Mouse (Mus musculus) embryonic fibroblast, embryonic 13.5 days (primary cell): Measurements from ENCODE around the gene Dnajc16.

Experiments used
- CTCF ChIP-seq: IDR thresholded peaks from 2 replicates; pipeline ENCODE4 v1.5.1; 2011; ENCODE audit warnings: mild to moderate bottlenecking, control low read depth, low read length, moderate library complexity, borderline replicate concordance; ENCODE audit not compliant: insufficient read depth
- POLR2A ChIP-seq: IDR thresholded peaks from 2 replicates; pipeline ENCODE4 v1.6.1; 2011; ENCODE audit warnings: low read depth, mild to moderate bottlenecking, control low read depth, low read length, moderate library complexity

DNA sequence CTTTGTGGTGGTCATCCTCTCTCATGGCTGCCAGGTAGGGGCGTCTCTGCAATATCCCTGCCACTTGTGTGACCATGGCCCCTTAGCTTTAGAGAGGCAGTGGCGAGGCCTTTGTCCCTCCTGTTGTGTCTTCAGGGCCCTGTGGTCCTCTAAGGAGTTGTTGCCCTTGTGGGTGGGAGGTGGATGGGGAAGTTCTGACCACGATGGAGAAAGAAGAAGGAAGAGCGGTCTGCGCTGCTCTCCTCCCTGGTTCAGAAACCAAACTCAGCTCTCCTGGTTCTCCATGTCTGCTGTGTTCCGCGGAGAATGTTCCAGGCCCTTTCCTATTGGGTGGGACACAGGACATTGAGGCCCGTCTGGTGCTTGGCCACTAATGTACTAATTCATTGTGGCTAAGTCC is 15.2 kb upstream of the Dnajc16 start:
- no peak for TF ChIP-seq POLR2A
- no peak for TF ChIP-seq CTCF
